Mouse (Mus musculus): ENCODE results near the gene Sumf1.

The Sumf1 gene

DNA sequence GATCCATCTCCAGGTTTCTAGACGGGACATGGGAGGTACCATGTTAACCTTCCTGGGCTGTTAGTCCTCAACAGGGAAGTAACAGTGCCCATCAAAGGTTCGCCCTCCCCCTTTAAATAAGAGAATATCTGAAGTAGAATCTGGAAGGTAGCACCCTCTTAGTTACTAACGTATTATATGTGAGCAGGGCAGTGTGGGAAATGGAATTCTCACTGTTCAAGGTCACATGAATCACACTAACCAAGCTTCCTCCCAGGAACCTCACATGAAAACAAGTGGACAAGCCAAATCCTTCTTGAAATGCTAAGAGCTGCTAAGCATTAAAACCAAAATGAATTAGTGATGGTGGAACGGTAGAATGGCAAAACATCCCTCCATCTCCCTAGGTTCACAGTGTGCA, 38.7 kb downstream of the Sumf1 start:
- DNase-seq = no peak

DNA sequence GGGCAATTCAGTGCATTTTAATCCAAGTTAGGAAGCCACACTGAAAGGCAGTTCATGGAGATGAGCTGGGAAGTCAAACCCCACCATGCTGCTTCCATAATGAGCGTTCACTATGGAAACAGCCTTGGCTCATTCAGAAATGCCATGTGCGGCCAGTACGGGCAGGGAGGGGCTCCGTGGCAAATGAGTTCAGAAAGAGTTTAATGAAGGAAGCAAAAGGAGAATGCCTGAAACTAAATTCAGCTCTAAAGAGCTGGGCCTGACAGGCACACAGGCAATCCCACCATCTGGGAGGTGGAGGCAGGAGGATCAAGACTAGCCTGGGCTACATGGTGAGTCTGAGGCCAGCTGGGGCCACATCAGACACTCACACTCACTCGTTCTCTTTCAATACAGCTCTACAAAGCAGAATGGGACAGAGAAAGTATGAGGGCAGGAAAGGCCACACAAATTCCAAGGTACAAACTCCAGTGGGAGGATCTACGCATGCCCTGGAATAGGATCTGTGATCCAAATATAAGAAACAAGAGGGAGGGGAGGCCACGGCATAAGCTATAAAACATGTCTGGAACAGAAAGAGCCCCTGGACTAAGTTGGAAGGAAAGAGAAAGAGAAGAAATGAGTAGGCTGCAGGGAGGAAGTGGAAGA, 39.3 kb downstream of the Sumf1 start:
- DNase-seq = peak; percentile 53 to 56

DNA sequence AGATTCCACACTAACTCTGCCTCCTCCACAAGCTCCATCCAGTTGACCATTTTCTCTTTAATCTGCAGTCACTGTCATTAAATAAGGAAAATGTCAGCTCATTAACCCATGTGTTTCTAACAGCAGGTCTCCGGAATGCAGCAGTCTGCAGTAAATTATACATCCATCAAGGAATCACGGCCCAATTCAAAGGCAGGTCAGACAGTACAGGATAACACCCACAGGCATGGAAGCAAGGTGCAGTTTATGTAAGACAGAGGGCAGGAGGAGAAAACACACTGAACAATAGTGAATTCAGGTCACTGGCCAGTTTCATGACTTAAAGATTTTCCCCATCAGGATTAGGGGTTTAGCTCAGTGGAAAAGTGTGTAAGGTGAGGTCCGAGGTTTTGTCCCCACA, 40.1 kb downstream of the Sumf1 start:
- peak in 1 of 2 experiments; percentile 25 for DNase-seq

DNA sequence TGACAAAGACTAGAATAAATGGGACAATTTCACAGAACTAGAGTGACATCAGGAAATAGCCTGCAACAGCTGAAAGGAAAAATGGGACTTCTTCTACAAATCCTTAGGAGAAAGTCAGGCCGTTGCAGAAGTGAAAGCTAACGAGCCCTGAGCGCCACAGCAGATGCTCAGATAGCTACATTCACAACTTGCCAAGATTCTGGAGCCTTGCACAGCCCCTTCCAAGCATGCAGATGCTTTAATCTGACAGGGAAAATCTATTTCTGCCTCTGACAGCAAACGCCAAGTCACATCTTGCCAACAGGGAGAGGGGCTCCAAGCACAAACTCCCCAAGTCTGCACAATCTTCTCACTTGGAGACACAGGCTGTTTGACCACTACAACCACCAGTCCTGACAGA, 42.6 kb downstream of the Sumf1 start:
- no peak for DNase-seq

DNA sequence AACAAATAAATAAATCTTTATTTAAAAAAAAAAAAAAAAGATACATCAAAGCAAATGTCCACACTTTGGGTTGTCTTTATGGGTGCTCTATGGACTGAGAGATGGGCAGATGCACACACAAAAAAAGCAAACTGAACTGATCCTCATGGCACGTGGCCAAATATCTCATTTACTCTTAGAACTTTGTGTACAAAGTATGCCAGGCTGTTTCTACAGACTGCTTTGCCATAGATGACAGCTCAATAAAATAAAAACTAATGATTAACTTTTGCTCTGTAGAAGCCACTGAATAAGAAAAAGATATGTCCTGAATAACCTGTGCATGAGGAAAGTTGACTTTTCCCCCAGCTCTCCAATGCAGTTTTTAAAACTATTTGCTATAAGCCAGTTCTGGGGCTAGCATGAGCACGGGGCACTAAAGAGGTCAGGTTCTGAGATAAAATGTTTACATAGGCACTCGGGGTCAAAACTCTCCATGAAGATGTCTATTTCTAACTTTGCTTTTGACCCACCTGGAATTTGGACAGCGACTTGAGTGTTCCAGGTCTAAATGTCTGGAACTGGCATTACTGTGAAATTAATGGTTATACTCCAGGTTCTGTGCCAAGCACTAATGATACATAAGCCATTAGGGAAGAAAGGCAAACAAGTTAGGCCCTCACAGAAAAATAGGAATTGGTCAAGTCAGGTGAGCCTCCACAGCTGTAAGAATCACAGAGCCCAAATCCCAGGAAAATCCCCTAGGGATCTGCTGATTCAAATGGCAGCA, 44.5 kb downstream of the Sumf1 start:
- DNase-seq = peak; percentile 54 to 74

DNA sequence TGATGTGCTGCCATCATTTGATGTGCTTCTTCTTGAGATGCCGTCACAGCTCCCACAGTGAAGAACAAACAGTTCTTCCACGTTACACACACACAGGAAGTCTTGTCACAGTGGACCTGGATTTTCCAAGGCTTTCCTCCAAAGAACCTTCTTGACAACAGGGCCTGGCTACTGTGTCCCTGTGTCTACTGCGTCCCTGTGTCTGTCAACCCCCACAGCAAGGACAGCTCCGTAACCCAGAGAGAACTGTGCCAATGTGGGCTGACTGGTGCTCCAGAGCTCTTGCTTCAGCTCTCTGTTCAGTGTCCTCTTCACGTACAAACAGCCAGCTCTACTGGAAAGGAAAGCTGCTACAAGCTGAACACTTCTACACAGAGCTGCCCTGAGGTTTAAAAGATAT, 48.4 kb downstream of the Sumf1 start:
- no peak for DNase-seq

DNA sequence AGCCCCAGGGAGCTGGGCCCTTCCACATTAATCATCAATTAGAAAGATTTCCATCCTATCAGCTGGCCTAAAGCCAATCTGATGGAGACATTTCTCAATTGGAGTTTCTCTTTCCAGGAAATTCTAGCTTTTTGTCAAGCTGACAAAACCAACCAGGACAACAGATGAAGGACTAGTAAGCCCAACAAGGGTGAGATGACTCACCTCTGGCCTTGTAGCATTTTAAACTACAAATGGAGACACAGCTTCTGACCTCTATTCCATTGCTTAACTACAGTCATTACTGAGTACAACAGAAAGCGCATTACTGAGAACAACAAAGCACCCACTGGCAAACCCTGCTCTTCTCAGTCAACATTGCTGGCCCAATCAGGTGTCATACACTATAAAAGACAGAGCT, 49.1 kb downstream of the Sumf1 start:
- DNase-seq = no peak

DNA sequence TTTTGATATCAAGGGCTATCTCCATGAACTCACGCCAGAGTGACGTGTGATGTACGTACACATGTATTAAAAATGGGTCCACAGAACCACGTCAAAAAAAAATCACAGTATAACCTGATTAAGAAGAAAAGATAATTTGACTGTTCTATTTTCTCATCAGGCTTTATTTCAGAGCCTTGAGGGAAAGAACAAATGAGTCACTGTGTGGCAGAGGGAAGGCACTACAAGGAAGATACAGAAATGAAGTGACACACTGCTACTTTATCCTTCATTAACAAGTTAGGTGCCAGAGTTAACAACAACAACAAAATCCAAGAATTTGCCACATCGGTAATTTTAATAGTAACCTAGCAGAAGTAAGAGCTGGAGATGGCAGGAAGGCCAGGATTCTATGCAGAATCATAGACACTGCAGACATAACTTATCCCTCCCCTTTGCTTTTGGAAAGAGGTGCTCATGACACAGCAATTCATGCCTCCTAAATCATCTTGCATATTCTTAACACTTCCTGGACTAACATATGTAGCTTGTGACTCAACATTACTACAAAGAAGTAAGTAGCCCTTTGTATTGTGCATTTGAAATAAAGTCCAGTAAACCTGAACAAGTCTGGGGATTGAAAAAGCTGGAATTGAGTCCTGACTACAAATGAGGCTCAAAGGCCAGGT, 53.0 kb downstream of the Sumf1 start:
- no peak for DNase-seq

DNA sequence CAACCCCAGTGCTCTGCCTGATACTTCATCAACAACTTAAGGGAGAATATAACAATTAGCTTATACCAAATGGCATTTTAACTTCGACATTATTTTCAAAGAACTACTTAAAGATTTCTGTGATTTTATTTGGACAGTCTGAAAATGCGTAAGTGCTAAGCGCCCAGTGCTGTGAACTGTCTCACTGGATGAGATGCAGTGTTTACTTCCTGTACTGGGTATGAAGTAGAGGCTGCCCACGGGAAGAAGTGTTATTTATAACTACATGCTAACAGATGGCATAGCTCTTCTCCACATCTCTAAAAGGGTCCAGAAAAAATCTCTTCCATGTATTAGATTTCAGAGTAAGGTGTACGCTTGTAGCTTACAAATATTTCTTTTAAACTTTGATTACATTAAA, 54.7 kb downstream of the Sumf1 start:
- DNase-seq = no peak

DNA sequence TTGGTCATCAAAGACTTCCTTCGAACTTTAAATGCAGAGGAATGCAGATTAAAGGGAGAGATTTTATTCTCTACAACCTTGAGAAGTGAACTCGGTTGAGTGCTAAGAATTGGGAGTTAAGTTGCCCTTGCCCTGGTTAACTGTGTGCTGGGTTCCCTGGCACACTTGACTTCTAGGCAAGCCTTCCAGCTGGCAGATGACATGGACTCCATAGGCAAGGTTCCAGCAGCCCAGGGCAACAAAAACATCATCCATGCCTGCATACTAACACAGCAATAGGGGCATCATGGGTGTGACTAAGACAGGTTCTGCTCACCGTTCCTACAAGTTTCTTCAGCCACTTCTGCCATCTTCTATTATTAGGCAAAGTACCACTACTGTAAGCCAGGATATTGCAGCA, 58.8 kb downstream of the Sumf1 start:
- DNase-seq = no peak

DNA sequence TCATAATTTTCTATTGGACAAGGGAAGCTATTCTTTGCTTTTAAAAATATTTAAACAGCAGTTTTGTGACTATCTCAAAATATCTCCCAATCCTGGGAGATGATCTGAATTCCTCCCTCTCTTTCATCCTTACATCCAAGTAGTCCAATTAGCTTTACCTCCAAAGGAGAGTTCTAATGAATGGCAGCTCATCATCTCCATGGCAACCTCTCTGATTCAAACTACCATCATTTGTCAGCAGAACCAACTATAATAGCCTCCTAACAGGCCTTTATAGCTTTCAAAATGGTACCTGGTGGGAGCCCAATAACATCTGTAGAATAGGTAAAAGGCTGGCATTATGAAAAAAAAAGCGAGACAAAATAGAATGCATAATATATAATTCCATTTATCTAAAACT, 59.9 kb downstream of the Sumf1 start:
- DNase-seq = no peak

DNA sequence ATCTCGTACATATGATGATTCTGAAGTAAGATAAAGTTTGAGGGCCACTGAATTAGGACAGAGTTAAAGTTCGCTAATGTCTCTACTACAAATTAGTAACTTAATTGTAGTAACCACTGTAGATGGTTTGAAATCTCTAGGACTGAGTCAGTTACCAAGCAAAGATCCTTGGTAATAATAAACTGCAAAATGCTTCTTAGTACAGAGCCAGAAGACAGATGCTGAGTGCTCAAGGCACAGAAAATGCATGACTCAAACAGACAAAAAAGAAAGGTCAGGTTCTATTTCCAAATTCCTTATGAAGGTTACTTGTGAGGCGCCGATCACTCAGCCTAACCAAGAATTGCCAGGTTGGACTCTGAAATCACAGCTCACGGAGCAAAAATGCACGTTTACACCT, 67.5 kb downstream of the Sumf1 start:
- no peak for DNase-seq

DNA sequence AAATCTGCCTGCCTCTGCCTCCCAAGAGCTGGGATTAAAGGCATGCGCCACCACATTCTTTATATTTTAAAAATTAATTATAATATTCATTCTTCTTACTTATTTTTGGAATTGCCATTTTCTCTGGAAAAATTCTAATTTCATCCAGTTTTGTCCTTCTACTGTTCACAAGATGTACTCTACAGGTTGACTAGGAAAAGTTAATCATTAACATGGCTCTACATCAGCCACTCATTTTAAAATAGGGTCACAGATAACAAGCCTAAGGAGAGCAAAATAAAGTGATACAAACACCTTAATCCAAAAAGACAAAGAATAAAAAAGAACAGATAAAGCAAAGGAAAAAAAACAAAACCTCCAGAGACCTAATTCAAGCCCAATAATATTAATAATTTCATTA, 70.4 kb downstream of the Sumf1 start:
- no peak for DNase-seq

DNA sequence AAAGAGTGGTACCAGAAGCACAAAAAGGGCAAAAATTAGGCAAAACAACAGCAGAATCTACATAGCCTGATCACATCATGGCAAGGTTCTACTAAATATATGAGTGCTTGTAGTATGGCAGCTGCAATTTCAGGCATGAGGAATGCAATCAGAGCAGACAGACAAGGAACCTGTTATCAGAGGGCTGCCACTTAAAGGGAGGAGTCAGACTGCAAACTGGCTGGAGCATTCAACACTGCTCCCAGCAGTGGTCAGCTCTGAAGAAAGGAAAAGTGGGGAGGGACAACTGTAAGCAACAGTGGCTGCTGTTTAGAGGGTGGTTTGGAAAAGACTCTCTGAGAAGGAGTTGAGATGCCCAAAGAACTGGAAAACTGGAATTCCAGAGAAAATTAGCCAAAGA, 73.7 kb downstream of the Sumf1 start:
- no peak for DNase-seq

DNA sequence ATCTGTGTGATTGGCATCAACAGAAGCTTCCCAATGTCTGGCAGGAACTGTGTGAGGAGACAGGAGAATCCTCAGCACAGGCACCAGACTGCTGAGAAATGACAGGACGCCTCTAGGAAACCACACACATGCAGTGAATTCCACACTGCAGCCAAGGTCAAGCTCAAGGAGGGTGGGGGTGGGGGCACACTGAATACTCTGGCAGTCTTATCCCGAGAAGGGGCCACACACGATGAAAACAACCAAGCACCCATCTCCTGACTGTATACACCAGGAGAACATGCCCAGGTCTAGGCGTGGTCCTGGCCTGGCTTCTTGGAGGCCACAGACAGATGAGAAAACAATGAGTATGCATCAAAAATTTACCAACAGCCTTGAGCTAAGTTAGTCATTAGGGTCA, 75.0 kb downstream of the Sumf1 start:
- DNase-seq = no peak

DNA sequence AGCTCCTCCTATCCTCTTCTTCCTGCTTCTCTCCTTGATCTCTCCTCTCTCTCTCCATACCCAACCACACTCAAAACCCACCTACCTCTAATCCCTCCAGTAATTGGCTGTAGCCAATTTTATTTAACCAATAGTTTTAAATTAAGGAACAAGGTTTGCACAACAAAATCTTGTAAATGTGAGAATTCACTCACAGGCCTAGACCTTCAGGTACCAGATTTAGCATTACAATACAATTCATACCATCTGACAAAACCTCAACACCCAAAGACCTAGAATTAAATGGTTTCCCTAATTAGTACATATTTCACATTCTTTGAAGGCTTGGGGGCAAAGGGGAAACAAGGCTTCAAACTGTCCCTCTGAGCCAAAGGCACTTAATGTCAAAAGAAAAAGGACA, 78.0 kb downstream of the Sumf1 start:
- DNase-seq = no peak

DNA sequence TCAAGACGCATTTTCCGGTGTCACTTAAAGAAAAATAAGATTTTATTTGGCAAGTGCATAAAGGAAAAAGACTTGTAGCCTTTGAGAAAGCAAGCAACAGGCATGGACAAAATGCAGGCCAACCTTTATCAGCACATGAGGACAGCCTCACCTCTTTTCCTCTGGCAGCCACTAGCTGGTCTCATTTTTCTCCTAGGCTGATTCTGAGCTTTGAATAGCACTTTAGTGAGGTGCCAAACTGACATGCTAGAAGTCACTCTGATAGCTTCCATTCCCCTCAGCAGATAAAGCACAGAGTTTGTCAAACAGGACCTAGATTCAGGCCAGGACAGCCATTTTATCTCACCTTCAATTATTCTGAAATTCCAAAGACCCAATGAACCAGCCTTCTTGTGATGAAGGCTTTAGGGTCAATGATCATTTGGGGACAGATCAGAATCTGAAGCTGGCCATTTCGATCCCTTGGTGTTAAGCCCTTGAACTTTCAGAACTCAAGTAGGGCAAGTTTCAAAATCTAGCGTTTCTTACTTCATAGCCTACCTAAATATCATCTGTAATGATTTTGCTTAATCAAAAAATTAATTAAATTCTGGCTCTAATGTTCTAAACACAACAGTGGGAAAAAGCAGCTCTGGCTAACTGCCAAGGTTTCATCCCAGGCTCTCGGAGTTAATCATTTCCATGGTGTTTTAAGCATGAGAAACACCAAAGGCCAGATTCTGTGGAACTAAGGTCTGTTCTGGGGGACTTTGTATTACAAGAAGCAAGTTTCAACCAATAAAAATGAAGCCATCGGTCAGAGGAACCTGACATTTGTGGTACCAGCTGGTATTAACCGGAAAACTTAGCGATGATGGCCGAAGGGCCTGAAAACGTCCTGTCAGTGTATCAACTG, 83.2 kb downstream of the Sumf1 start:
- DNase-seq = peak; percentile 79 to 85

DNA sequence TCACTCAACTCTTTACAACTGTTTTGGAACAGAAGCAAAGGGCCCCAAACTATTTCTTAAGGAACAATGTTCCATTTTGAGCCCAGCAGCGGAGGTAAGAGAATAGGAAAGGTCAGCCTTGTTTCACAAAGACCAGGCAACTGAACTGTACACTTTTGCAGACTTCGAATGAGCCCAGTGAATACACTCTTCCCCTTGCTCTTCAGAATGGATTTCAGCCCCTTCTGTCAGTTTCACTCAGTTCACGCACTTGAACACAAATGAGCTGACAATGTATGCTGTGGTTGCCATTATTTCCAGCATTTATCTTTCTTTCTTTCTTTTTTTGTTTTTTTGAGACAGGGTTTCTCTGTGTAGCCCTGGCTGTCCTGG, 86.5 kb downstream of the Sumf1 start:
- no peak for DNase-seq

DNA sequence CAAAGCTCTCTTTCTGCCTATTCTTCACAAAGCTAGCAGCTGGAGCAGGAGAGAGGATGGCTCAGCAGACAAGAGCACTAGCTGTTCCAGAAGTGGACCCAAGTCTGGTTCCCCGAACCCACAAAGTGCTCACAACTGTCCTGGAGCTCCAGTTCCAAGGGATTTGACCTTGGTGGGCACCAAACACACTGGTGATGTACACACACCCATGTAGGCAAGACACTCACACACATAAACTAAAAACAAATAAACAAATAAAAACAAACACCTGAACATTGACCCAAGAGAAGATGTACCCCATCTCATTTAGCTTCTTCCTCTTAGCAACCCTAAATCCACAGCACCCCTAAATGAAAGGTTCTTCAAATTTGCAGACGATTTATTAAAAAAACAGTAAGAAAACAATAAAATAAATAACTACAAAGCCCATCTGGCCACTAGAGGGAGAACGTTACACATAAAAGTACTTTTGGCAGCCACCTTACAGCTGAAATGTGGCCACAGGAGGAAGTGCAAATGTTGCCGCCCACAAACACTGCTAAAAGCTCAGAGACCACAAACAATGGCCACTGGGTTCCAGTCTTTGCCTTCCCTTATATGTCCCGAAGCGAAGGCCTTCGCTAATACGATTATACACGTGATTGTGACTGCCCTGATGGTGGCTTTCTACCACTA, 87.1 kb downstream of the Sumf1 start:
- DNase-seq = peak; percentile 76 to 77

DNA sequence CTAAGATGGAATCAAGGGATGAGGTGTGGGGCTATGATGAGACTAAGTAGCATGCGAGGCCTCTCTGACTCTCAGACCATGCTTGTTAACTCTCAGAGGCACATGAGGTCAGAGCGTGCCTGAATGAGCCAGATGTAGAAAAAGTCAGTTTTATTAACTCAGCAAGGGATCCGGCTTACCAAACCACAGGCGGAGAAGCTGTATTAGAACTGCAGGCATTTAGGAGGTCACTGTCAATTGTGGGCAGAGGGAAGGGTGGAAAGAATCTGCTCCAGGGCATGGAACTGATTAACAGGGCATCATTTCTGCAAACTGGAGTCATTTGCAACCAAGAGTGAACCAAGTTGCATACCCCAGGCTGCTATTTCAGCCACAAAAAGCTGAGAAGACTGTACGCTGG, 89.9 kb downstream of the Sumf1 start:
- no peak for DNase-seq

DNA sequence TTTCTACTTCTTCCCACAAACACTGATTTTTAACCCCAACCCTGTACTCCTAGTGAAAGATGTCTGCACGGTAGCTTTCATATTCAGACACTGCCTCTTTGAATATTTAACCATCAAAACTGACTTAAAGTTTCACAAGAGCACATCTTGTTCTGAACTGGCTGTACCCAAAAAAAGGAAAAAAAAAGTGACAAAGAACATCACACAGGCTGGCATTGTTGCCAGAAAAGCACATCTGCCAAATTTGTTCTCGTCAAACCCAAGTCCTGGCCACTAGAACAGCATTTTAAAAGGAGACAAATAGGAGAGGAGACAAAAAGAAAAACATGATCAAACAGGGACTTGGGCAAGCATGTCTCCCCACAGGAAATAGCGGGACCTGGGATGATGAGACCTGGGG, 91.9 kb downstream of the Sumf1 start:
- peak in 1 of 2 experiments; percentile 58 for DNase-seq

DNA sequence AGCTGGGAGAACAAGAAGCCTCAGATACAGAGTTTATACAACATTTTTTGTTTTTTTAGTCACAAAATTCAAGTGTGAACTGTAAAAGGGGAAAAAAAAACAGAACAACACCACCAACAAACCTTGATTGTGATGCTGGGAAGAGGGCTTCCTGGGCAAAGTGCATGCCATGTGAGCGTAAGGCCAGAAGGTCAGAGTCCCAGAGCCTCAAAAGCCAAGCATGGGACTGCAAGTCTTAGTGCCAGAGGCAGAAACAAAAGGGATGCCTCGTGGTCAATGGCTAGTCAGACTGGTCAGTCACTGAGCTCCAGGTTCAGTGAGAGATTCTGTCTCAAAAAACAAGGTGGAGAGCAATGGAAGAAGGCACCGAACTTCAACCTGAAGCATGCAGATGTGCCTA, 92.7 kb downstream of the Sumf1 start:
- DNase-seq = peak; percentile 43 to 67

DNA sequence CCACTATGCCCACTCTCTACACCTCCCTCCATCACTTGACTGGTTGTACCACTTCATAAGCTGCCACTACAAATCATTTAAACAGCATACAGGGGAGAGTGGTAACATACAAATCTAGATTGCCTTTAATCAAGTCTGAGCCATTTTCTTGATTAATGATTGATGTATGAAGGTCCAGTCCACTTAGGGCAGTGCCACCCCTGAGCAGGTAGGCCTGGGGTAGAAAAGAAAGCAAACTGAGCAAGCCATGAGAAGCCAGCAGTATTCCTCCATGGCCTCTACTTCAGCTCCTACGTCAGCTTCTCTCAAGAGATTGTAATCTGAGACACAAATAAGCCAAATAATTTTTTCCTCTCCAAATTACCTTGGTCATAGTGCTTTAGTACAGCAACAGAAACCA, 94.1 kb downstream of the Sumf1 start:
- DNase-seq = no peak
